Mouse (Mus musculus) adipocyte (in vitro differentiated cells): ENCODE data around the gene St6galnac3.

Experiments used
- DNase-seq: peaks from one replicate; pipeline ENCODE4 v3.0.0-alpha.2; 2016; ENCODE audit warnings: low spot score

The St6galnac3 gene

GRCm38 (mm10) chr3:153344979-153345378, 380.0 kb downstream of the St6galnac3 start:
- no peak for DNase-seq

GRCm38 (mm10) chr3:153339940-153340339, 385.0 kb downstream of the St6galnac3 start:
- DNase-seq, result no peak

- DNase-seq, result no peak
These were observed 385.9 kb downstream of the St6galnac3 start for GRCm38 (mm10) chr3:153339091-153339490.

GRCm38 (mm10) chr3:153337779-153338178, 387.2 kb downstream of the St6galnac3 start:
- no peak for DNase-seq

GRCm38 (mm10) chr3:153337221-153337620, 387.8 kb downstream of the St6galnac3 start:
- no peak for DNase-seq

- DNase-seq, result no peak
These were observed 390.7 kb downstream of the St6galnac3 start for GRCm38 (mm10) chr3:153334152-153334825.

- no peak for DNase-seq
These were observed 400.7 kb downstream of the St6galnac3 start for GRCm38 (mm10) chr3:153324307-153324706.

- no peak for DNase-seq
These were observed 401.5 kb downstream of the St6galnac3 start for GRCm38 (mm10) chr3:153323446-153323845.

GRCm38 (mm10) chr3:153313583-153313982, 411.4 kb downstream of the St6galnac3 start:
- DNase-seq, result no peak

- DNase-seq, result no peak
These were observed 411.8 kb downstream of the St6galnac3 start for GRCm38 (mm10) chr3:153313167-153313566.

- DNase-seq, result no peak
These were observed 413.0 kb downstream of the St6galnac3 start for GRCm38 (mm10) chr3:153312006-153312405.

GRCm38 (mm10) chr3:153308379-153308778, 416.6 kb downstream of the St6galnac3 start:
- no peak for DNase-seq

- DNase-seq, result no peak
These were observed 419.8 kb downstream of the St6galnac3 start for GRCm38 (mm10) chr3:153305153-153305552.

GRCm38 (mm10) chr3:153302376-153302775, 422.6 kb downstream of the St6galnac3 start:
- DNase-seq, result no peak

GRCm38 (mm10) chr3:153296375-153297068, 428.5 kb downstream of the St6galnac3 start:
- DNase-seq, result no peak

- DNase-seq, result no peak
These were observed 432.1 kb downstream of the St6galnac3 start for GRCm38 (mm10) chr3:153292853-153293252.

GRCm38 (mm10) chr3:153292363-153292762, 432.6 kb downstream of the St6galnac3 start:
- DNase-seq, result no peak

GRCm38 (mm10) chr3:153291406-153292045, 433.4 kb downstream of the St6galnac3 start:
- DNase-seq, result no peak

- DNase-seq, result no peak
These were observed 435.0 kb downstream of the St6galnac3 start for GRCm38 (mm10) chr3:153289971-153290370.

- no peak for DNase-seq
These were observed 437.4 kb downstream of the St6galnac3 start for GRCm38 (mm10) chr3:153287564-153287963.

GRCm38 (mm10) chr3:153287081-153287480, 437.9 kb downstream of the St6galnac3 start:
- DNase-seq, result no peak

- no peak for DNase-seq
These were observed 442.7 kb downstream of the St6galnac3 start for GRCm38 (mm10) chr3:153282123-153282765.

GRCm38 (mm10) chr3:153278249-153278648, 446.7 kb downstream of the St6galnac3 start:
- no peak for DNase-seq
